Mouse (Mus musculus) olfactory bulb, adult 2 months (tissue): ENCODE results near the gene Sv2a. TPM values are rescaled to one million over a fixed set of nuclear protein-coding genes. Genes with fewer than 3 reads are reported as not detected.

Experiments used
- H3K27ac ChIP-seq: fragments of 200-500 bp; 2 replicates; pipeline ENCODE4 v1.5.1; 2012; ENCODE audit warnings: low read depth, low read length; ENCODE audit not compliant: insufficient read depth
- H3K4me1 ChIP-seq: fragments of 200-500 bp; 2 replicates; pipeline ENCODE4 v1.6.1; 2012; ENCODE audit warnings: low read length; ENCODE audit not compliant: control insufficient read depth, insufficient read depth
- H3K4me3 ChIP-seq: fragments of 200-500 bp; 2 replicates; pipeline ENCODE4 v1.5.1; 2012; ENCODE audit warnings: mild to moderate bottlenecking, low read depth, low read length, moderate library complexity; ENCODE audit not compliant: insufficient read depth
- CTCF ChIP-seq: fragments of 200-500 bp; IDR thresholded peaks from 2 replicates; pipeline ENCODE4 v1.5.1; 2012; ENCODE audit warnings: low read depth, mild to moderate bottlenecking, low read length, moderate library complexity; ENCODE audit not compliant: insufficient read depth
- POLR2A ChIP-seq: fragments of 200-500 bp; IDR thresholded peaks from 2 replicates; pipeline ENCODE4 v1.6.1; 2012; ENCODE audit warnings: mild to moderate bottlenecking, low read depth, low read length, moderate library complexity; ENCODE audit not compliant: insufficient read depth
- WGBS: fragments of 180-500 bp; shearing (Covaris S2); methylation state at CpG from one replicate; pipeline ENCODE4 v1.1.7; 2018; 5-methylcytosine and 5-hydroxymethylcytosine counted together
- polyA plus RNA-seq: library from polyadenylated mRNA; stranded (reverse); fragments of >200 nt; gene quantifications from 2 replicates; pipeline ENCODE4 v1.2.4, GENCODE M21; 2012; ENCODE audit warnings: low replicate concordance; ENCODE audit not compliant: missing spikeins, insufficient read depth, insufficient read length

Gene Sv2a
- 106 TPM in 1 of 2 replicates, not detected in the other for polyA plus RNA-seq

DNA sequence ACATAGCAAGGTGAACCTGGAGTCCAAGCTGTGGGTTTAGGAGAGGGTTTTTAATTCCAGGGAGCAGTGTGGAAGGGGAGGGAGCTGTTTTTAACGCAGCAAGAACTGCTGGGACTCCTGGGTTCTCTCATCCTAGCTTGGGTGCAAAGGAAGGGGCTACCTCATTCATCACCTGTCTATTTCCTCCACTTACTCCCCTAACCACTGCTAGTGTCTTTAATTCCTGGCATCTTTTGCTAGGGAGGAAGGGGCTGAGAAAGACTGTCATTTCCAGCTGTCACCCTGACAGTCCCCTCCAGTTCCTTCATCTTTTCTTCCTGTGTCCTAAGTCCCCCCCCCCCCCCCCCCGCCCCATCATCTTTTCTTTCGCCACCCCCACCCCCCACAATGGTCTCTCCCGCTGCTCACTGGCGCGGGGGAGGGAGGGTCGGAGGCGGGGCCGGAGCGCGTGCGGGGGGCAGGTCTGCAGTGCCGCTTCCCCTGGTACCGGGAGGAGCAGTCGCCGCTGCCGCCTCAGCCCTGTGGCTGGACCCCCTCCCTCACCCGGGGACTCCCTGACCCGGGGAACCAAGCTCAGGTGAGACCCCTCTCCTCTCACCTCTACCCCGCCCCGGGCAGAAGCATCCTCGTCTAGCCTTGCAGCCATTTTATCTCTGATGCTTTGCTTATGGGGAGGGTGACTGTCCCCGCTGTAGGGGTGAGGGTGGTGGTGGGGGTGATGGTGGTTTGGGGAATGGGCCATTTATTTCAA lies at the start of gene Sv2a:
Gene Sv2a, plus strand, starts transcription at position 425 of the 751 bp plus-strand sequence.
- peaks cover 17% of the 10 kb centered on the region for H3K4me1 ChIP-seq
- H3K27ac ChIP-seq, result peak within 1 kb of the TSS; percentile 97
- peak within 1 kb of the TSS; percentile 91 for H3K4me3 ChIP-seq
- TF ChIP-seq POLR2A (peak; percentile 73), CTCF (no peak)
- WGBS, result 1% methylated on average over 21 of the region's 23 CpGs

DNA sequence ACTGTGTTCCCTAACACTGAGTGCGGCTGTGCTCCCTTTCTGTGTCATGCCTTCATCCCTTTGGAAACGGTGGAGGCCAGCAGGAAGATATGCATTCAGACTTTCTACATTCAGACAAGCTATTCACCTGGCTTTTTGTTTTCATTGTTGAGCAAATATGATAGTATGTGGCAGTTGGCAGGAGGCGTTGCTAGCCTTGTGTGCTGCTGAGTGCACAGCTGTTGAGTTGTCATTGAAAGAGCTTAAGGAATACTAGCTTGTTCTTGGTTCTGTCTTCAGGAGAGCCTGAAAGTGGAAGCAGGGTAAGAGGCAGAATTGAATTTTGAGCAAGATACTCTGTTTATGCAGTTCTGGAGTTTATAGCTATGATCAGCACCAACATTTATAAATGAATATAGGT lies 48.5 kb upstream of the Sv2a start:
- WGBS, result 71% methylated on average over 3 of the region's 3 CpGs
- TF ChIP-seq CTCF (no peak), POLR2A (no peak)
- H3K27ac ChIP-seq, result no peak overlapping the region

DNA sequence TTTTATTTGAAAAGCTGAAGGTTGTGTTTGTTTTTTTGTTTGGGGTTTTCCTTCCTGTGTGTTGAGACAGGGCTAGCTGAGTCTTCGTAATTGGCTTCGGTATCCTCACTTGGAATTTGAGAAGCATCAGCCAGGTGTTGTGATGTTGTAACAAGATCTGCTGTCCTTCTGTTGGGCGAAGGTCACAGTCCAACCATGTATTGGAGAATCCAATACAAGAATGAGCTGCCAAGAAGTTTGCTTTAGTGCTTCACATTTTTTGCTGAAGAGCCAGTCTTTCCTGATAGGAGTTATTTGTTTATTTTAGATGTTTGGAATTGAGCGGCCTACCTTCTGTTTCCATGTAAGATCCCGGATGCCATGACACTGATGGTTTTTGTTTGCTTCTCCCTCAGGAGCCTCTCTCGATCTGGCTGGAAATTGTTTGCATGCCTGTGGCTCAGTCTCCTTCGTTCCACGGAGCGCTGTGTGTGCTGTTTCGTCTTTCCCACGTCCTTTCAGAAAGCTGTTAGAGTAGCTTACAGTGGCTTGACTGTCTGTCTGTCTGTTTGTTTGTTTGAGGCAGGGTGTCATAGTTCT lies 47.5 kb upstream of the Sv2a start:
- no peak overlapping the region for H3K4me3 ChIP-seq
- 71% methylated on average over 11 of the region's 11 CpGs for WGBS
- no peak for TF ChIP-seq CTCF
- TF ChIP-seq POLR2A, result no peak
- H3K27ac ChIP-seq, result no peak overlapping the region
- H3K4me1 ChIP-seq, result no peaks in the 10 kb centered on the region

More for the DNA sequence above, 48.5 kb upstream of the Sv2a start:
- Histone ChIP-seq H3K4me1 (no peaks in the 10 kb centered on the region), H3K4me3 (no peak overlapping the region)

DNA sequence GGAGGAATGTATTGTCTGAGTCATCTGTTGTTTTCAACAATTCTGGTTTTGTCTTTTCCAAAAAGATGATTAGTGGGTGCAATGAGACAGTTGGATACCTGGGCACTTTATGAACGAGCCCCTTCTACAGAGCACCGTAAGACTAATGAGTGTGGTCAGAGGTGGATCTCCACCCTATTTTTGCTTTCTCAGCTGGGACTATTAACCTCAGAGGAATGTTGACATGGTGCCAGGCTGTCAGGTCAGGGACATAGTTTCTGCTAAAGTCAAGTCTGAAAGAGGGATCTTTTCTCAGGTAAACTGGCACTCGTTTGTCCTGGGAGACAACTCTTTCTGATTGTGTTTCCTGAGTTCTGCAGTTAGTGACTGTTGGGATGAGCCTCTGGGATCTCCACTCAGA lies 45.9 kb upstream of the Sv2a start:
- TF ChIP-seq POLR2A, result no peak
- no peak for TF ChIP-seq CTCF
- 75% methylated on average over 3 of the region's 3 CpGs for WGBS
- H3K4me1 ChIP-seq, result no peaks in the 10 kb centered on the region
- no peak overlapping the region for H3K4me3 ChIP-seq
- no peak overlapping the region for H3K27ac ChIP-seq

DNA sequence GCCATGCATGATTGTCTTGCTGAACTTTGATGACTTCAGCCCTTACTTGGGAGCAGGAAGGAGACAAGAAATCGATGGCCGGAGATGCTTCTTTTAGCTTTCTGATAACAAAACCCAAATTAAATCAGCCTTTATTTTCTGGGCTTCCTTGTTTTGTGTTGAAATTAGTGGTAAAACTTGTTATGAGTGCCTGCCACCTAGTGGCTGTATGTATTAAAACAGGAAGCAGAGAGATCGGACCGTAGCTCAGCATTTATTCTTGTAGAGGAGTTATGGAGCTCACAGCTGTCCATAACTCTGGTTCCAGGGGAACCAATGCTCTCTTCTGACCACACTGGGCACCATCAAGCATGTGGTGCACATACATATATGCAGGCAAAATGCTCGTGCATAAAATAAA lies 33.0 kb upstream of the Sv2a start:
- TF ChIP-seq CTCF (no peak), POLR2A (no peak)
- 6% methylated on average over 5 of the region's 5 CpGs for WGBS
- no peak overlapping the region for H3K4me3 ChIP-seq
- peaks cover 6% of the 10 kb centered on the region for H3K4me1 ChIP-seq
- no peak overlapping the region for H3K27ac ChIP-seq

DNA sequence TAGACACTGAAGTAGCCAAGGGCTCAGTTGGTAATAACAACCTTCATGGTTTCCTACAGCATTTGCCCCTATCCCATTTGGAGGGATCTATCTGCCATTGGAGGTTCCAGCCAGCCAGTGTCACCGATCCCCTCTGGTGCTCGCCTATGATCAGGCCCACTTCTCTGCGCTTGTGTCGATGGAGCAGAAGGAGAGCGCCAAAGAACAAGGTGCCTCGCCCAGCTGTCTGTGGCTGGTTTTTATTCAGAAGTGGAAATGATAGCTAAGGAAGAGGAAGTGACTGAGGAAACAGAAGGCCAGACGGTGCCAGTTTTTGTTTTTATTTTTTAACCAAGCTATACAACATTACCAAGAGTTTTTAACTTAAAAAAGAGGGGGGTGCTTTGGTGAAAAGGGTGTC lies 29.1 kb upstream of the Sv2a start:
- Histone ChIP-seq H3K4me1 (peaks cover 13% of the 10 kb centered on the region), H3K27ac (no peak overlapping the region), H3K4me3 (no peak overlapping the region)
- 71% methylated on average over 7 of the region's 7 CpGs for WGBS
- TF ChIP-seq POLR2A, result no peak
- TF ChIP-seq CTCF, result no peak

DNA sequence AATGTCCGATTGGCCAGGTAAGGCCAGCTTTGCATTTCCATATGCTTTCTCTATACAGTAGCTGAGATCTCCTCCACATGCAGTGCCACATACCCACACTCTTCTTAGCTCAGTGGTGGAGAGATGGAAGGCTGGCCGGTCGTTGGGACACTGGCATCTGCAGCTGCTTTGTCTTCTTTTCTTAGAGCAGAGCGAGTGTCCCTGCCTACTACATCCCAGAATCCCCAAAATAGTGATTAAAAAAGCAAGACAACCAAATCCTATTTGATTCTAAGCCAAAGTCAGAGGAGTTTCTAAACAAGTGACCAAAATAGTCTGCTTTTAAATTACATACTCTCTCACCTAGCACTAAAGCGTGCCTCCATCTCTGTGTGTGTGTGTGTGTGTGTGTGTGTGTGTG lies 28.3 kb upstream of the Sv2a start:
- WGBS, result 49% methylated on average over 5 of the region's 5 CpGs
- peaks cover 13% of the 10 kb centered on the region for H3K4me1 ChIP-seq
- TF ChIP-seq POLR2A (no peak), CTCF (no peak)
- H3K27ac ChIP-seq, result peak overlapping the region; percentile 52
- no peak overlapping the region for H3K4me3 ChIP-seq

DNA sequence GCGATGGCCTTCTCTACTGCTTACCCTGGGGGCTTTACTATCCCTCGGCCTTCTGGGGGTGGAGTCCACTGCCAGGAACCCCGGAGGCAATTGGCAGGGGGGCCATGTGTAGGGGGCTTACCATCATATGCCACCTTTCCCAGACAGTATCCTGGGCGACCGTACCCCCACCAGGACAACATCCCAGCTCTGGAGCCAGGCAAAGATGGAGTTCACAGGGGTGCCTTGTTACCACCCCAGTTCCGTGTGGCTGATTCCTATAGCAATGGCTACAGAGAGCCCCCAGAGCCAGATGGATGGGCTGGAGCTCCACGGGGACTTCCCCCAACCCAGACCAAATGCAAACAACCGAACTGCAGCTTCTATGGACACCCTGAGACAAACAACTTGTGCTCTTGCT lies 25.4 kb upstream of the Sv2a start:
- TF ChIP-seq CTCF, result no peak
- TF ChIP-seq POLR2A, result 0 out of 2 replicates have a peak, but pooled peaks have one; percentile 15
- H3K27ac ChIP-seq, result no peak overlapping the region
- peaks cover 18% of the 10 kb centered on the region for H3K4me1 ChIP-seq
- WGBS, result 90% methylated on average over 8 of the region's 8 CpGs
- H3K4me3 ChIP-seq, result no peak overlapping the region

DNA sequence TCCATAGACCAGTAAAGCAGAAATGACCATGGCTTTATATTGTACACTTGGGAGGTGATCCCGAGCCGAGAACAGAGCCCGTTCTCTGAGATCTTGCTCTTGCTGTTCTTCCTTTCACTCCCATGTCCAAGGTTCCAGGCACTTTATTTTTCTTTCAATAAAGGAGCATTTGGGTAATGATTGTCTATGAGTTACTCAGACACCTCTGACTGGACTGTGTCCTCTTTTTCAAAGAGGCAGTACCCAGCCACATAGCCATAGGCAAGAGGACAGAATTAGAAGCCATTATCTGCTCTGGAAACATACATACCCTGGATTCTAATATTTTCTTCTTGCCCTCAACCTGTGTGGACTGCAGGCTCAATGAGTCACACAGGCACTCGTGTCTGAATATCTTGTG lies 21.1 kb upstream of the Sv2a start:
- Histone ChIP-seq H3K4me3 (no peak overlapping the region), H3K4me1 (peaks cover 19% of the 10 kb centered on the region), H3K27ac (peak overlapping the region; percentile 98)
- WGBS, result 57% methylated on average over 4 of the region's 4 CpGs
- no peak for TF ChIP-seq CTCF
- TF ChIP-seq POLR2A, result no peak

DNA sequence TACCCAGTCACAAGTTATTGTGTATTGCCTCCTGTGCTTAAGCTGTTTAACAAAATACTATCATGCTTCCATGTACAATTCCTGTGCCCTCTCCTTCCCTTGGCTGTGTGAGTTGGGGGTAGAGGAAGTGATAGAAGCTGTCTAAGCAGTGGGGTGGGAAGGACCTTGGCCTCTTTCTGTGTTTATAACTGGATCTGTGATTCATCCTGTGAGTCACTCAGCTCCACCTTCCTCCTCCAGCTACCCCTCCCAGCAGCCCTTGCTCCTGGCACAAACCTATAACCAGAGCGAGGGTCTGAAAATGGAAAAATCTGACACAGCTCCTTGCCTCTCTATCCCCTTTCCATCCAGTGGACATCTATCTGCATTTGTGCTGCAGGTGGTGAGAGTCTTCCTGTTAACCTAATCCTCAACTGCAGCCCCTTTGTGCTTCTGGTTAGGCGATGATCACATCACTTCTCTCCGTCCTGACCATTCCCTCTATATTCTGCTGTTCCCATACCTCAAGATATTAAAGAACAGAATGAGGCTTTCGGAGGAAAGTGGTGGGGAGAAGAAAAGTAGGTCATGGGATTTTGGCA lies 20.6 kb upstream of the Sv2a start:
- no peak overlapping the region for H3K4me3 ChIP-seq
- peaks cover 18% of the 10 kb centered on the region for H3K4me1 ChIP-seq
- TF ChIP-seq POLR2A (no peak), CTCF (no peak)
- 13% methylated on average over 4 of the region's 4 CpGs for WGBS
- H3K27ac ChIP-seq, result peak overlapping the region; percentile 98
